Mouse (Mus musculus) erythroblast, embryonic 14.5 days (primary cell): ENCODE data around the gene Gpc6.

Source experiments
- GATA1 ChIP-seq: IDR thresholded peaks from 2 replicates; pipeline ENCODE4 v1.6.1; 2012; ENCODE audit warnings: low read length, inconsistent platforms, mixed read lengths
- TAL1 ChIP-seq: IDR thresholded peaks from 3 replicates; pipeline ENCODE4 v1.6.1; 2012; ENCODE audit warnings: low read length, inconsistent platforms, mixed read lengths

GRCm38 (mm10) chr14:116933825-116934224, 8.7 kb downstream of the Gpc6 start:
- no peak for TF ChIP-seq TAL1
- TF ChIP-seq GATA1, result no peak
